Mouse (Mus musculus) myocyte (in vitro differentiated cells): ENCODE measurements around the gene Fkbp14.

Experiments used
- MAX ChIP-seq: IDR thresholded peaks from one replicate; pipeline ENCODE4 v1.6.1; 2011; ENCODE audit warnings: low read depth, mild to moderate bottlenecking, control low read depth
- POLR2A ChIP-seq: IDR thresholded peaks from one replicate; pipeline ENCODE4 v1.6.1; 2011; ENCODE audit warnings: low read depth, mild to moderate bottlenecking, control low read depth, moderate library complexity; ENCODE audit not compliant: insufficient read length
- SRF ChIP-seq: IDR thresholded peaks from one replicate; pipeline ENCODE4 v1.6.1; 2011; ENCODE audit warnings: low read depth; ENCODE audit not compliant: control insufficient read depth, insufficient read length

DNA sequence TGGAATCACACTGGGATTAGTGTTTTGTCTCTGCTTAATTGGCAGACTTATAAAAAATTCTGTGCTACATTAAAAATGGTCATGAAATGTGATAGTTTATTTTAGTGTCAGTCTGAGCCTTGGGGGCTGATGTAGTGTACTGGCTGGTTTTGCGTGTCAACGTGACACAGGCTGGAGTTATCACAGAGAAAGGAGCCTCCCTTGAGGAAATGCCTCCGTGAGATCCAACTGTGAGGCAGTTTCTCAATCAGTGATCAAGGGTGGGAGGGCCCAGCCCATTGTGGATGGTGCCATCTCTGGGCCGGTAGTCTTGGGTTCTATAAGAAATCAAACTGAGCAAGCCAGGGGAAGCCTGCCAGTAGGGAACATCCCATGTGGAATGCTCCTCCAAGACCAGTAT lies 9.1 kb upstream of the Fkbp14 start:
- TF ChIP-seq POLR2A (no peak), SRF (no peak), MAX (no peak)
